Mouse (Mus musculus): ENCODE measurements around the gene Prkar1a. TPM values are rescaled to one million over a fixed set of nuclear protein-coding genes. Genes with fewer than 3 reads are reported as not detected.

Prkar1a gene
- polyA plus RNA-seq, 1 experiment: 145 TPM

- peaks cover 4% of the 10 kb centered on the region for H3K4me1 ChIP-seq (replicated peaks; ENCODE audit: control insufficient read depth, insufficient read depth, low read length)
- WGBS: 55% methylated on average over 15 of the region's 15 CpGs
- H3K27ac ChIP-seq (ENCODE audit: control insufficient read depth, insufficient read depth, low read length): no peak overlapping the region
- TF ChIP-seq POLR2A (IDR thresholded peaks at IDR 0.05; ENCODE audit: control insufficient read depth, extremely low read depth, insufficient read depth, low read length, poor library complexity): no peak
- TF ChIP-seq CTCF (IDR thresholded peaks at IDR 0.05; ENCODE audit: borderline replicate concordance, control insufficient read depth, extremely low read depth, insufficient read depth, low read length, poor library complexity): no peak
- DNase-seq: no peak
- H3K27me3 ChIP-seq (ENCODE audit: control insufficient read depth, insufficient read depth, low read length): no peaks in the 10 kb centered on the region
- no peak overlapping the region for H3K4me3 ChIP-seq (ENCODE audit: control insufficient read depth, insufficient read depth, low read length)
- no peaks in the 10 kb centered on the region for H3K36me3 ChIP-seq (ENCODE audit: control insufficient read depth, insufficient read depth, low read length)
These were observed 26.6 kb upstream of the Prkar1a start for GRCm38 (mm10) chr11:109622518-109623037.

- H3K27me3 ChIP-seq (ENCODE audit: control insufficient read depth, insufficient read depth, low read length): no peaks in the 10 kb centered on the region
- 94% methylated on average over 7 of the region's 7 CpGs for WGBS
- peaks cover 4% of the 10 kb centered on the region for H3K4me1 ChIP-seq (replicated peaks; ENCODE audit: control insufficient read depth, insufficient read depth, low read length)
- no peak overlapping the region for H3K27ac ChIP-seq (ENCODE audit: control insufficient read depth, insufficient read depth, low read length)
- no peak overlapping the region for H3K4me3 ChIP-seq (ENCODE audit: control insufficient read depth, insufficient read depth, low read length)
- TF ChIP-seq POLR2A (IDR thresholded peaks at IDR 0.05; ENCODE audit: control insufficient read depth, extremely low read depth, insufficient read depth, low read length, poor library complexity) (no peak), CTCF (IDR thresholded peaks at IDR 0.05; ENCODE audit: borderline replicate concordance, control insufficient read depth, extremely low read depth, insufficient read depth, low read length, poor library complexity) (no peak)
- no peak for DNase-seq
- no peaks in the 10 kb centered on the region for H3K36me3 ChIP-seq (ENCODE audit: control insufficient read depth, insufficient read depth, low read length)
These were observed 26.0 kb upstream of the Prkar1a start for GRCm38 (mm10) chr11:109623238-109623637.

GRCm38 (mm10) chr11:109627648-109628047, 21.6 kb upstream of the Prkar1a start:
- Histone ChIP-seq H3K27ac (ENCODE audit: control insufficient read depth, insufficient read depth, low read length) (no peak overlapping the region), H3K4me1 (replicated peaks; ENCODE audit: control insufficient read depth, insufficient read depth, low read length) (peaks cover 1% of the 10 kb centered on the region), H3K27me3 (ENCODE audit: control insufficient read depth, insufficient read depth, low read length) (no peaks in the 10 kb centered on the region), H3K36me3 (ENCODE audit: control insufficient read depth, insufficient read depth, low read length) (no peaks in the 10 kb centered on the region), H3K4me3 (ENCODE audit: control insufficient read depth, insufficient read depth, low read length) (no peak overlapping the region)
- peak; percentile 23 for DNase-seq
- TF ChIP-seq POLR2A (IDR thresholded peaks at IDR 0.05; ENCODE audit: control insufficient read depth, extremely low read depth, insufficient read depth, low read length, poor library complexity): no peak
- TF ChIP-seq CTCF (IDR thresholded peaks at IDR 0.05; ENCODE audit: borderline replicate concordance, control insufficient read depth, extremely low read depth, insufficient read depth, low read length, poor library complexity): no peak
- WGBS: 92% methylated on average over 4 of the region's 4 CpGs

GRCm38 (mm10) chr11:109628099-109628498, 21.1 kb upstream of the Prkar1a start:
- H3K27ac ChIP-seq (ENCODE audit: control insufficient read depth, insufficient read depth, low read length): no peak overlapping the region
- DNase-seq: no peak
- no peaks in the 10 kb centered on the region for H3K36me3 ChIP-seq (ENCODE audit: control insufficient read depth, insufficient read depth, low read length)
- H3K4me3 ChIP-seq (ENCODE audit: control insufficient read depth, insufficient read depth, low read length): no peak overlapping the region
- TF ChIP-seq POLR2A (IDR thresholded peaks at IDR 0.05; ENCODE audit: control insufficient read depth, extremely low read depth, insufficient read depth, low read length, poor library complexity) (no peak), CTCF (IDR thresholded peaks at IDR 0.05; ENCODE audit: borderline replicate concordance, control insufficient read depth, extremely low read depth, insufficient read depth, low read length, poor library complexity) (no peak)
- no peaks in the 10 kb centered on the region for H3K4me1 ChIP-seq (replicated peaks; ENCODE audit: control insufficient read depth, insufficient read depth, low read length)
- 96% methylated on average over 3 of the region's 3 CpGs for WGBS
- H3K27me3 ChIP-seq (ENCODE audit: control insufficient read depth, insufficient read depth, low read length): no peaks in the 10 kb centered on the region

- TF ChIP-seq CTCF (IDR thresholded peaks at IDR 0.05; ENCODE audit: borderline replicate concordance, control insufficient read depth, extremely low read depth, insufficient read depth, low read length, poor library complexity): no peak
- TF ChIP-seq POLR2A (IDR thresholded peaks at IDR 0.05; ENCODE audit: control insufficient read depth, extremely low read depth, insufficient read depth, low read length, poor library complexity): no peak
- H3K4me3 ChIP-seq (ENCODE audit: control insufficient read depth, insufficient read depth, low read length): no peak overlapping the region
- H3K27ac ChIP-seq (ENCODE audit: control insufficient read depth, insufficient read depth, low read length): no peak overlapping the region
- DNase-seq: no peak
- no peaks in the 10 kb centered on the region for H3K36me3 ChIP-seq (ENCODE audit: control insufficient read depth, insufficient read depth, low read length)
- WGBS: 92% methylated on average over 10 of the region's 10 CpGs
- no peaks in the 10 kb centered on the region for H3K4me1 ChIP-seq (replicated peaks; ENCODE audit: control insufficient read depth, insufficient read depth, low read length)
- no peaks in the 10 kb centered on the region for H3K27me3 ChIP-seq (ENCODE audit: control insufficient read depth, insufficient read depth, low read length)
These were observed 20.1 kb upstream of the Prkar1a start for GRCm38 (mm10) chr11:109629021-109629521.

- no peaks in the 10 kb centered on the region for H3K4me1 ChIP-seq (replicated peaks; ENCODE audit: control insufficient read depth, insufficient read depth, low read length)
These were observed 14.3 kb upstream of the Prkar1a start for GRCm38 (mm10) chr11:109634928-109635327.

More at GRCm38 (mm10) chr11:109634928-109635327, 14.3 kb upstream of the Prkar1a start:
- no peak for TF ChIP-seq CTCF (IDR thresholded peaks at IDR 0.05; ENCODE audit: borderline replicate concordance, control insufficient read depth, extremely low read depth, insufficient read depth, low read length, poor library complexity)
- TF ChIP-seq POLR2A (IDR thresholded peaks at IDR 0.05; ENCODE audit: control insufficient read depth, extremely low read depth, insufficient read depth, low read length, poor library complexity): no peak
- WGBS: 90% methylated on average over 9 of the region's 9 CpGs
- no peaks in the 10 kb centered on the region for H3K27me3 ChIP-seq (ENCODE audit: control insufficient read depth, insufficient read depth, low read length)
- no peak overlapping the region for H3K27ac ChIP-seq (ENCODE audit: control insufficient read depth, insufficient read depth, low read length)
- no peak overlapping the region for H3K4me3 ChIP-seq (ENCODE audit: control insufficient read depth, insufficient read depth, low read length)
- DNase-seq: no peak
- H3K36me3 ChIP-seq (ENCODE audit: control insufficient read depth, insufficient read depth, low read length): no peaks in the 10 kb centered on the region

Data from thymus, adult 2 months (tissue).